Mouse (Mus musculus): ENCODE measurements around the gene Flt4.

DNA sequence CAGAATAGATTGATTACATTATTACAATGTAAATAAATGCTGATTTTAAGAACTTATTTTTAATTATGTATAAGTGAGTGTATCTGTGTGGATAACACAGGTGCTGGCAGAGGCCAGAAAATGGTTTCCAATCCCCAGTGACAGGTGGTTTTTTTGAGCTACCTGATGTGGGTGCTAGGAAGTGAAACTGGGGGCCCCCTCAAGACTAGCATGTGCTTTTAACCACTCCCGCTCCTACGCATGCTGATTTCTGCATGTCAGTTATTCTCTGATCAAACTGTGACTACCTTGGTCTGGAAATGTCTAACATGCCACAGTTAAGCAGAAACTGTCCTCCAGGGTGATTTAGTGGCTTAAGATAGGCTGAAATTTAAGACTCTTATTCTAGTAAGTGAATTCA lies 87.4 kb downstream of the Flt4 start:
- TF ChIP-seq POLR2A (IDR thresholded peaks at IDR 0.05; ENCODE audit: insufficient read depth, low read length) (no peak), CTCF (IDR thresholded peaks at IDR 0.05; ENCODE audit: low read depth, low read length) (no peak)

Measured in ES-Bruce4 (cell line).